Mouse (Mus musculus): ENCODE results near the gene Lrfn3.

Lrfn3 gene

DNA sequence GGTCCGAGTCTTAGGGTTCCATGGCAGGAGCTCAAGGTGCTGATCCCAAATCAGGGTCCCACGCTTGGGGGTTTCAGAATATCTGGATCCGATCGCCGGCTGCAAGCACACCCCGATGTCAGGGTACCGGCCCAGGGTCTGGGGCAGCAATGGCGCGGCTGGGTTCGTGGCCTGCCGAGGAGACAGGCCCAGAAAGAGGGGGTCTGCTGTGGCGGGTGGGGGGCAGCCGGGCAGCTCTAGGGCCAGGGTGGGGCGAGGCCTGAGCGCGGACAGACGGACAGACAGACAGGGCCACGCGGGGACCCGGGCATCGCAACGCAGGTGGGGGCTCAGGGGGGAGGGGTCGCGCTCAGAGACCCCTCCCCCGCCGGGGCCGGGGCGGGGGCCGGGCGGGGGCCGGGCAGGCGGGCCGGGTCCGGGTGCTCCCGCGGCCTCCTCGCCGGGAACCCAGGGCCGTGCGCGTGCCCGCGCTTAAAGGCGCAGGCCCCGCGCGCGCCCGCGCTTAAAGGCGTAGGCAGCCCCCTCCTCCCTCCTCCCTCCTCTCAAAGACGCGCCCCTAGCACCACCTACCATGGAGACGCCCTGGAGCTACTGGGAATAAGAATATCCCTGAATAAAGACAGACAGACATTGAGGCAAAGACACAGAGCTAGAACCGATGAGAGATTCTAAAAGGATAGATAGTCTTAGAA is at the start of gene Lrfn3:
Gene Lrfn3, minus strand, starts transcription at position 121 of the 692 bp plus-strand sequence.
- peak; percentile 77 to 91 for DNase-seq

DNA sequence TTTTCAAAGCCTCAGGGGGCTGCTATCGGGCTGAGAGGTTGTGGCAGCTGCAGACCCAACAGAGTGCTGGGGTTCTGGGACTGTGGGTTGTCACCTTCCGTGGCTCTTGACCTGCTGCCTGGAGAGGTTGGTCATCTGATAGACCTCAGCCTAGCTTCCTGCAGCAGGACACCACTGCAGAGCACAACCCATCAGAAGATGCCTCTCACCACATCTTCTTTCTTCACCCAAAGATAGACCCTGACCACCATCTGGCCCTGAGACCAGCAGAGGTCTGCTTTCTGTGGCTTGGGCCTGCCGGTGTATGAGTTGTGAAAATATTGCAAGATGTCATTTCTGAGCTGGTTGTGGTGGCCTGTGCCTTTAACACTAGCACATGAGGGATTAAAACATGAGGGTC is 48.5 kb upstream of the Lrfn3 start:
- DNase-seq = no peak

DNA sequence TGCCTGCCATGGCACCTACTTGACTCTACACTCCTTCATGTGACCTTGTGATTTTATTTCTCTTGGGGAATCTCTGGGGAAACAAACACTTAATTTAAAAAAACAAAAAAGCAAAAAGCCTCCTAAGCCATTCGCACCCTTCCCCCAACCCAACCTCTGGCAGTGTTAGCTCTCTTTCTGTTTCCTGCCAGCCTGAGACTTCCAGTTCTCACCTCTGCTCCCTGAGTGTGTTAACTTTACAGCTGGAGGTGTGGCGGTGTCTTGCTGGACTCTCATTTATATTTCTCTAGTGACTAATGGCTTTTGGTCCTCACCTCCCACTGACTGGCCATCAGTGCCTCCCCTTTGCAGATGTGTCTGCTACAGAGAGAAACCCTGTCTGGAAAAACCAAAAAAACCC is 47.2 kb upstream of the Lrfn3 start:
- no peak for DNase-seq

DNA sequence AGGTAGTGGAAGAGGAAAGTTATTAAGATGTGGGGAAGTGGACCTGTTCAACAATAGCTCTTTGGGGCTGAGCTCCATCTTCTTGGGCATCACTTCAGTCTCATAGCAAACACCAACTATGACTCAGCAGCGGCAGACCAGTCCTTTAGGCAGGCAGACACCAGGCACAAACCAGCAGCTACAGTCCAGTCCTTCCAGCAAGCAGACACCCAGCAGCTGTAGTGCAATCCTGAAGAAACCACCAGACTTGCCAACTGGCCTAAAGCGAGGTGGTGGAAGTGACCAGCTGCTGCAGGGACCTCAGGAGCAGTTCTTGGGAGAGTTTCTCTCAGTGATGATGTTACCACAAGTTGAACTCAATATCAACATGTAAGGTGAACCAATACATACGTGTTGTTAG is 46.1 kb upstream of the Lrfn3 start:
- no peak for DNase-seq

DNA sequence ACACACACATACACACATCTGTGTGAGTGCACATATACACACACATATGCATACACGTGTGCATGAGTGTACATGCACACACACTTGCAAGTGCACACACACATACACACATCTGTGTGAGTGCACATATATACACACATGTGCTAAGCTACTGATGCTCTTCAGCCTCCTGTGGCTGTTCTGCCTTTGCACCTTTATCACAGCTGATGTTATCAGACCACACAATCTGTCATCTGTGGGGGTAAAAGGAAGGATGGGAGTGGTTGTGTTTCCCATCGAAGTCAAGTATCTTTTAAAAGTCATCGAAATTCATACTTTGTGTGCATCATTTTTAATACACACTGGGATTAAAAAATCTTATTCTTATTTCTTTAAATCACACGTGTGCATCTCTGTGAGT is 39.8 kb upstream of the Lrfn3 start:
- no peak for DNase-seq

DNA sequence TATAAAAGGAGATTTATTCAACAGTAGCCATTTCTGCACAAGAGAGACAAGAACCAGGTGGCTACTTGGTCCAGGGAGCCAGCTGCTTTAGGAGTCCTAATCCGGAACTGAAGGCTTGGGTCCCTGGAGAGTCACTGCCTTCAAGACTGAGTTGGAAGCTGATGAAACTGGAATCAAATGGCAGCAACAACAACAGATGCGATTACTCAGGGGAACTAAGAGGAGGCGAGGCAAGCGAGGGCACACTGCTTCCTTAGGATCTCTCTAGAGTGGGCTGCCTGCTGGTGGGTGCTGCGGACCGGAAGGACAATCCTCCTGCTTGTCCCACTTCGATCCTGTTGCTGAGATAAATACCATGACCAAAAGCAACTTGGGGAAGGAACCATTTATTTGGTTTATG is 37.1 kb upstream of the Lrfn3 start:
- DNase-seq = no peak

DNA sequence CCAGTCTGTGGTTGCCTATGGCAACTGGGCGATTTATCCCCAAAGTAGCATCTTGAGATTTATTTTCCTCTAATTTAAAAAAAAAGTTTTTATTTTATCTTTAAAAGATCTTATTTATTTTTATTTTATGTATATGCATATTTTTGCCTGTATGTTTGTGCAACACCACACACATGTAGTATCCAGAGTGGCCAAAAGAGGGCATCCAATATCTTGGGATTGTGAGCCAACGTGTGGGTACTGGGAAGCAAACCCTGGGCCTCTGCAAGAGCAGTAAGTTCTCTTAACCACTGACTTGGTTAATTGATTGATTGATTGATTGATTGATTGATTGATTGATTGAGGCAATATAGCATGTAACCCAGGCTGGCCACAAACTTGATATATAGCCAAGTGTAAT is 32.3 kb upstream of the Lrfn3 start:
- DNase-seq = no peak

DNA sequence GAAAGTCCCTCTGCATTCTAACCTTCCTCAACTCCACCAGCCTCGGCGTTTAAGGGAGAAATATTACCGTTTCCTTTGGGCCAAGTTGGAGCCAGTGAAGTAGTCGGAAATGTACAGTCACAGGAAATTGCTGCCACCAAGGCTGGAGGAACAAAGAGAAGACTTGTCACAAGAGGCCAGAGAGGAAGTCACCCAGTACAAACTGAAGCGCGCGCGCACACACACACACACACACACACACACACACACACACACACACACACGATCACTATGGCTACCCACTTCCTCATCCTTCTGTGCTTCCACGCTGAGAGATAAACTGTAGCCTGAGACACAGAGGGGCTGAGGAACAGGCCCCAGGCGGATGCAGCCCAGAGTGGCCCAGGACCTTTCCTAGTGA is 31.8 kb upstream of the Lrfn3 start:
- no peak for DNase-seq

DNA sequence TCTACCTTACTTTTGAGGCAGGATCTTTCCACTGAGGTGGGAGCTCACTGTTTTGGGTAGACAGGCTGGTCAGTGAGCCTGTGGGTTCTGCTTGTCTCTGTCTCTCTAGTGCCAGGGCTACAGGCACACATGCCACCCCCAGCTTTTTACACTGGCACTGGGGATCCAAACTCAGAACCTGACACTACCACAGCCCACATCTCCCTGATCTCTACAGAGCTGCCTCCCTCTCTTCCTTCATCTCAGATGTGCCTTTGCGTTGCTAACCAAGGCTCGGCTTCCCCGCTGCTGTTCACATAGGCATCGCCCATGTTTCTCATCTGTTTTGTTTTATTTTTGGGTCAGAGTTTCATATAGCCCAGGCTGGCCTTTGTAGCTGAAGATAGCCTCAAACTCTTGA is 31.1 kb upstream of the Lrfn3 start:
- DNase-seq = no peak

DNA sequence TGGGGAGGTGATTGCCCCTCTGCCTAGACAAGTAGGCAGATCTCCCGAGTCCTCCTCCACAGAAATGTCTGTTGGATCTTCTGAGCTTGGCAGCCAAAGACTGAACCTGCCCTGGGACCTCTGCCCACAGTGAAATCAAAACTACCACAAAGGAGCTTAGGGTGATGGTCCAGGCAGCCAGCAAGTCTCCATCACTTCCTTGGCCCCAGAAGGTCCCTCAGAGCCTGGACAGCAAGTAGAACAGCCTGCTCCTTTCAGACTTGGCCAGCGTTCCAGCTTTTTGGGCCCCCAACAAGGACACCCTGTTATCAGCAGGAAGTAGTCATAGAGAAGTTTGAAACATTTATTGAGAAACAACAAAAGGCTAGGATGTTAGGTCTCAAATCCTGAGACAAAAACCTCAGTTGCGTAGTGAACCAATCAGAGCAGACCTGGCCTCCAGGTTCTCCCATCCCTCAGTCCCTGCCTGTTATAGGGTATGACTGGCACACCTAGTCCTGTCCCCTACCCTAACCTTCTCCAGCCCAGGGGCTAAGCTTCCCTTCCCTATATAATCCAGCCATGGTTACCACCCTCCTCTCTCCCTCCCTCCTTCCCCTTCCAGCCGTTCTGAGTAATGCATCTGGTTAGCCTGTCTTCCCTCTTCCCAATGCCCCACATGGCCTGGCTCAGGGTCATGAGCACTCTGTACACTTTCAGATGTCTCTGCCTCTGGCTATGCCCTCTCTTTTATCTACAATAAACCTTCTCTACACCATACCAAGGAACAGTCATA is 30.4 kb upstream of the Lrfn3 start:
- no peak for DNase-seq

DNA sequence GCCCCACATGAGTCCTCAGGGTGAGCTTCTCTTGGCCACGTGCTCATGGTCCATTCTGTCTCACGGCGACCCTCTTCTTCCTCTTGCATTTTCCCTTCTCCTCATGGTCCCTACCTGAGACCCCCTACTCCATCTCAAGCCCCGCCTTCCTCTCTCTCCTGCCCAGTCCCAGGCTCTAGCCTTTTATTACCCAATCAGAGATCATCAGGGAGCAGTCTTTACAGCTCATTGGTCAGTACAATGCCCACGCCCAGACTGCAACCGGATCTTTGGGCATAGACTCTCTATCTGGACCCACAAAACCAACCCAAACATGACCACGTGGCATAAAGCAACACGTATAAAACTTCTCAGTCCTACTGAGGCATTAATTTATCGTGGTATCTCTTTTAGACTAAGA is 21.5 kb upstream of the Lrfn3 start:
- no peak for DNase-seq

DNA sequence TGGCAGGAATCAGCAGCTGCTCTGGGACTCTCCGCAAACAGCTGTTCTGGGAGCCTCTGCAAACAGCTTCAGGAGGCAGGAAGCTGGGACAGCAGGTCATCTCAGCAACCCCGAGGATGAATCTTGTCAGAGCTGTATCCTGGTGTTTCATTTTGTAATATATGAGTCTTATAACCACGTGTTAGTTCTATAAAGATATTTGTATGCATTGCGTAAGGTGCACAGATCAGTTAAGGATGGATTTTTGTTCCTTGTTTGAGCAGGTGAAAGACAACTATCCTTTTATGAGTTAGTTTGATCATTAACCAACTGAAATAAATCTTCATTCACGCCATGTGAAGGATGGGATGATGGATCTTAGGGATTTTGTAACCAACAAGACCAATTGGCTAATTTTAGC is 17.5 kb upstream of the Lrfn3 start:
- DNase-seq = no peak

DNA sequence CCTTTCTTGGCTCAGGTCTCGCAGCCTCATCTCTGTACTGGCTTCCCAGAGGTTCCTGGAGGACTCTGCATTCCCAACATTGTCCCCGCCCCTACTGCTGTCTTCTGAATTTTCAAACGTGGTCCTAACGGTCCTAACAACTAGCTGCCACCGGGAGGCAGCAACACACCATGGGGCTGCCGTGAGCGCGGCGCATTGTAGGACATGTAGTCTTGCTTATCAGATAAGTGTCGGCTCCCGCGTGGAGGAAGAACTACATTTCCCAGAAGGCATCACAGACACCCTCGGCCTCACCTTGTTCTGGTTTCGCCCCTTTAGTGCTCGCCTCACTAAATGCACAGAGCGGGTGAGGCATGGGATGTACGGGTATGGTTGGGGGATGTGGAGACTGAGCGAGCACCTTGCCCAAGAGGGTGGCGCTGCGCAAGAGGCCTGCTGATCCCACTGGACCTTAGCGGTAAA is 11.0 kb upstream of the Lrfn3 start:
- peak; percentile 93 to 95 for DNase-seq

DNA sequence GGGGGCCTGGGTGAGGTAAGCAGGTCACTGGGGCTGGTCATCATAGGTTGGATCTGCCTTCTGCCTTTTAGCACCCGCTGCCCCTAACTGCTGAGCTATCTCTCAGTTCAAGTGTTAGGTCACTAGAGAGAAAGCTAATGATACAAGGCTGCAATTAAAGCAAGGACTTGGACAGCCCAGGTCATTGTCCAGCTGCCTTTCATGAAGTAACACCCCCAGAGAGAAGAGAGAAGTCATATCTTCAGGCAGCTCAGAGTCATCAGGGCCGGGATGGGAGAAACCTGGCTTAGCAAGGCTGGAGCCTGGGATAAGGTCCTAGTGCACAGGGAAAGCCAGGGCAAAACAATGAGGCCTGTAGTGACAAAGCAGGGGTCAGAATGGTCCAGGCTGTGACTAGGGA is 4.9 kb upstream of the Lrfn3 start:
- DNase-seq = no peak

DNA sequence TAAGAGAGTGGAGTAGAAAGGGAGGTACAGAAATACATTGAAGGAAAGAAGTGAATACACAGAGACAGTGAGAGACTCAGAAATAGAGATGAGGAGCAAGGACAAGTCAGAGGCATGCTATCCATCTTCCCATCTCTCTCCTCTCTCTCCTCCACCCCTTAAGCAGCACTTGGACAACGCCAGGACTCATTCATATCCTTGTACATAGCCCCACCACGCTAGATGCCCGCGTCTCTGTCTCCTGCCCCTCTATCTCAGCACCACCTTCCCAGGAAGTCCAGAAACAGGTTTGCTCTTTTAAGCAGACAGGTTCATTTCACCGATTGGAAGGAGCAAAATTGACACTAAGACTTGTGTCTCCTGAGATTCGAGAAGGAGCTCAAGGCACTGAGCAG is 769 bp upstream of the Lrfn3 start:
- DNase-seq = peak in 1 of 2 experiments; percentile 37

DNA sequence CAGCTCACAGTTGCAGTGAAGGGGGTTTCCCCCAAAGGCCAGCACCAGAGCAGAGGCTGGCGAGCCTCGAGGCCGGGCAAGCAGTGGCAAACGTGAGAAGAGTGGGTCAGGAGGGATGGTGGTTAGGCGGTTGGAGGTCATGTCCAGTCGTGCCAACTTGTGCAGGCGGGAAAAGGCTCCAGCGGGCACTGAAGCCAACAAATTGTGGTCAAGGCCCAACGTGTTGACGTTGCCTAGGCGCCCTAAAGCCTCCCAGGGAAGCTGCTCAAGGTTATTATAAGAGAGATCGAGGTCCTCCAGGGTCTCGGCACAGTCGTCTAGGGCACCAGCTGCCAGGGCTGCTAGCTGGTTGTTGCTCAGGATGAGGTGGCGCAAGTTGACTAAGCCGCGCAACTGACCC is 2.5 kb downstream of the Lrfn3 start:
- no peak for DNase-seq

DNA sequence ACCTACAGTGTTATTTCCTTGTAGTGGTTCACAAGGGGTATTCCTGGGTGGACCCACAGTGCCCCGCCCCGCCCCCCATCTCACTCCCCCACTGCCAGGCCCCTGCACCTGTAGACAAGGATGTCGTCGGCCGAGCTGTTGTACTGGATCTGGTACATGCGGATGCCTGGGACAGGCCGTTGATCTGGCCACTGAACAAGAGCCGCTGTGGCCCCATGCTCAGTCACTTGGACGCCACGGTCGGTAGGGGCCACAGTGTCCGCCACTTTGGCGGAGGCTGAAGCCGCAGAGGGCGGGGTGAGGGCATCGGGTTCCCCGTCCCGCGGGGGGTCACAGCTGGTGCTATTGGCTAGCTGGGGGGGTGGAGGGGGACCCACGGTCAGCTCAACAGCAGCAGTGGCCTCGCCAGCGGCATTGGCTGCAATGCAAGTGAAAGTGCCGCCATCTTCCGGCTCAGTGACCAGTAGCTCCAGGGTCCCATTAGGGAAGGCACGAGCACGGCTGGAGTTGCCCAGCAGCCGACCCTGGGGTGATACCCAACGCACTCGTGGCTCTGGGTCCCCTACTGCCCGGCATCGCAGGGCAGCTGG is 3.2 kb downstream of the Lrfn3 start:
- no peak for DNase-seq

DNA sequence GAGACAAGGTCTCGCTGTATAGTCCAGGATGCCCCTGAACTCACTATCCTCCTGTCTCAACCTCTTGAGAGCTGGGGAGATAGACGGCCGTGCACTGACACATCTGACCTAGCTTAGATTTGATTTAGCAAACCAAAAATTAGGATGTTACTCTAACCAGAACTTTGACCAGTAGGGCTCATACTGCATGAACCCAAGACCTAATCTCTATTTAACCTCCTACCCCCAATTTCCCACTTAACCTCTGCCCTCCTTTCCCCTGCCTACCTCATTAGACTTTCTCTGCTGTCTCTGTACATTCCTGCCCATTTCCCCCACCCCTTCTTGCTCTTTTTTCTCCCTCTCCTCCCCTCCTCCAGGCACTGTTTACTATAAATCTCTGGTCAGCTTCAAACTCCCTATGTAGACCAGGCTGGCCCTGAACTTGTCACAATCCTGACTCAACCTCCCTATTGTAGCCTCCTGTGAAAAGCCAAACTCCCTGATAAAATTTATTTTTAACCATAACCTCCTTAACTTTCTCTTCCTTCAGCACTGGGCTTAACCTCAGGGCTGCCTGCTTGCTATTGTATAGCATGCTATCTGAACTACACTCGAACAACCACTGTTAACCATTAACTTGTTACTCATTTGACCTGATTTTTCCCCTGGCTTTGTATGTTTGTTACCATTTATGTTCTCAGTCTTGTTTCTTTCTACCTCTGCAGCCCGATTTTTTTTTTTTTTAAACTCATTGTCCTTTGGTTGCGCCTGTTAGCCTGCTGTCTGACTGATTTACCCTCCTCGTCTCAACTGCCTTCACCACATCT is 4.0 kb downstream of the Lrfn3 start:
- DNase-seq = no peak

DNA sequence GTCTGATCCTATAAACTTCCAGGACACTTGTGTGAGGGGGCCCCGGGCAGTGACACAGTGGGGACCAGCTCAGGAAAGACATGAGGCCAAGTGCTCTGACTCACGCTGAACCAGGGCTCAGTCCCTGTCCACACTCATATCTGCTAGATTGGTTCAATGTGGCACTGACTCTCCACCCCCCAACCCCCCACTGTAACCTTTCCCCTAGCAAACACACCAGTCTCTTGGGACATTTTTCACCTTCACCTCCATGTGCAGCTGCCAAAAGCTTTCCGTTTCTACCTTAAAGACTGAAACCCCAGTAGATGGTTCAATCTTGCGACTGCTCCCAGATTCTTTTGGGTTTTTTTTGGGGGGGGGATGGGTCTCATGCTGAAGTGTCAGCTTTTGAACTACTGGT is 8.5 kb downstream of the Lrfn3 start:
- DNase-seq = peak in 1 of 2 experiments; percentile 12

DNA sequence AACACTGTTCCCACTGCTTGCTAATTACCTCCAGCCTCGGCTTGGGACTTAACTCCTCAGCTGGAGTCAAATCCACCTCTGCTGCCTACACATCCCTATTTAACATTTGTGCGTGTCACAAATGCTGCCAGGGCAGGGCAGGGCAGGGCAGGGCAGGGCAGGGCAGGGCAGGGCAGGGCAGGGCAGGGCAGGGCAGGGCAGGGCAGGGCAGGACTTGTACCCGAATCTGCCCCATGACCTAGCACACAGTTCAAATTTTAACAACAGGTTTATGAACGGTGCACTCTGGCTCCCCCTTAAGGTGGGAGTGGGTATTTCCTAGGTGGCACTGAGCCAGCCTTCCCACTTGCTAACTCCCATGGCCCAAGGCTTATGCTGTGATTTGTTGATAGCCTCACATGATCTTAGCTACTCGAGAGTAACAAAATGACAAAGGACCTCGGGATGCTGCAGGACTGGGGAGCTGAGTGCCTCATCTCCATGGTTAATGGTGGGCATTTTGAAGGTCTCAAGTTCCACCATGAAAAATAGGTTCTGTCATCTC is 9.2 kb downstream of the Lrfn3 start:
- DNase-seq = peak; percentile 80 to 86

DNA sequence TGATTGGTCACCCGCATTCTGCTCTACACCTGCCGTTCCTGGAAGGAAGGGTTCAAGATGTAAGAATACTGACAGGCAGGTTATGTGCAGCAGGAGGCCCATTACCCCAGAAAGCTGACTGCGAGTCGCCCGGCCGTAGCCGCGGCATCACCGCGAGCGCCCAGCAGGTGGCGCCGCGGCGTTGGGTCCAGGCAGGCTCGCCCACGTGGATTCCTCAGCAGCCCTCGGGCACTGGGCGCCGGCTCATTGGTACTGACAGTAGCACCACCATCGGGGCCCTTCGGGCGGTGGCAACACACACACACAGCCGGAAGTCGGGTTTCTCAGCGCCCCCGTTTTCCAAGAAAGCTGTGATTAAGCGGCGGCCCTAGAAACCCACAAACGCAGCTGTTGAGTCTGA is 14.7 kb downstream of the Lrfn3 start:
- peak; percentile 88 to 93 for DNase-seq

DNA sequence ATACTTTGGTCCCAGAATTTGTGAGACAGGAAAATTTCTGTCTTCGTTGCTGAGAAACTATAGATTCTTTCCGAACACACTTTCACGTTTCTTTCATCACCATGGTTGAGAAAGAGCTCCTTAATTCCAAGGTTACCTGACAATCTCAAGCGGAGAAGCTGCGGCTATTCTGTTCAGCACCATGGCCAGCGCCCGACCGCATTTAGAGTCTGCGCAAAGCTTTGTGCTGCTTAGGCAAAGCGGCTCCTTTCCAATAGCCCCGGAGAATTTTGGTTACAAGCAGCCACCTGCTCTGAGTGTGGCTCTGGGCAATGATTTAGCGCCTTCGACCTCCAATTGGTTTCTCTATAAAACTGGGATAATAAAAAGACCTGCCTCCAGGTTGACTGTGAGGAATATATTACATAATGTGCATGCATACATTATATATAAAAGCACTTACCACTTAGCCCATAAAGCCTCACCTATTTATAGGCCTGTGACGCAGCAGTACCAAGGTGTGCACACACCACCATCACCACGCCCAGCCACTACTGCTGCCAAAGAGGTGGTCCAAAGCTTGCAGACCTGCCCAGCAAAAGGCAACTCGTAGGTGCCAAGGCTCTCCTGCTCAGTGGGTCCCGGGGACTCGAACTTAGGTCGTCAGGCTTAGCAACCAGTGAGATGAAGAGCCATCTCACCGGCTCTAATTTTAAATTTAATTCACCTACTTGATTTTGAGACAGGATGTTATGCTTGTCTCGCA is 15.8 kb downstream of the Lrfn3 start:
- no peak for DNase-seq
